Mouse (Mus musculus): ENCODE results near the gene Nphp4. TPM values are rescaled to one million over a fixed set of nuclear protein-coding genes. Genes with fewer than 3 reads are reported as not detected.

Gene Nphp4
- polyA plus RNA-seq, 1 experiment, result 2.3 TPM

DNA sequence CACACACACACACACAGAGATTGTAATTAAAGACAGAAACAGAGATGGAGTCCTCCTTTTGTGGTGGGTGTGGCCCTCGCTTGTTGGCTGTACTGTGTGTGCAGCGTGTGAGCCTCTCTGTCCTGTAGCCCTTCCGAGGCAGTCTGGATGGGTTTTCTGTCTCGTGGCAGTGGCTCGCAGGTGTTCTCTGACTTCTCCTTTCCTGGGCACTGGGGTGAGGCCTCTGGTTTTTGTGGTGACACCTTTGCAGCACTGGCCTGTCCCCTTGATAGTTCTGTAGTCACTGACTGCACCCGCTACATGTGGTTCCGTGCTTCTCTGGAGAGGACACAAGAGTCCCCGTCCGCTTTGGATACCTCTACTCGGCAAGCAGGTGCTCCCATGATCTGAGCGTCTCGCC, 63.2 kb downstream of the Nphp4 start:
- H3ac ChIP-seq (ENCODE audit: control insufficient read depth, insufficient read length), result no peak overlapping the region

GRCm38 (mm10) chr4:152541172-152541571, 64.7 kb downstream of the Nphp4 start:
- TF ChIP-seq POLR2A (IDR thresholded peaks at IDR 0.05; ENCODE audit: insufficient read length, low read depth) (no peak), REST (IDR thresholded peaks at IDR 0.05; ENCODE audit: insufficient read depth, insufficient read length) (no peak), USF1 (IDR thresholded peaks at IDR 0.05; ENCODE audit: low read depth) (no peak), E2F4 (IDR thresholded peaks at IDR 0.05; ENCODE audit: insufficient read depth) (no peak), POLR2AphosphoS2 (IDR thresholded peaks at IDR 0.05; ENCODE audit: insufficient read length, low read depth) (no peak), MAX (IDR thresholded peaks at IDR 0.05; ENCODE audit: low read depth) (no peak), TCF12 (IDR thresholded peaks at IDR 0.05; ENCODE audit: insufficient read depth, poor library complexity, severe bottlenecking) (no peak), CEBPB (IDR thresholded peaks at IDR 0.05; ENCODE audit: insufficient read depth, poor library complexity, severe bottlenecking) (no peak), TCF3 (IDR thresholded peaks at IDR 0.05; ENCODE audit: insufficient read length, low read depth) (no peak), MYOG (IDR thresholded peaks at IDR 0.05; ENCODE audit: control insufficient read depth in 1 of 3, insufficient read depth in 1 of 3, insufficient read length in 2 of 3, low read depth in 2 of 3) (no peak), MYOD1 (IDR thresholded peaks at IDR 0.05; ENCODE audit: control insufficient read depth in 1 of 3, insufficient read length in 2 of 3, low read depth in 2 of 3) (no peak), SRF (IDR thresholded peaks at IDR 0.05; ENCODE audit: control insufficient read depth, insufficient read length, low read depth) (no peak)
- H3K4me3 ChIP-seq, result no peak overlapping the region
- no peaks in the 10 kb centered on the region for H3K79me2 ChIP-seq (ENCODE audit: control insufficient read depth, insufficient read depth)
- H3K4me2 ChIP-seq (ENCODE audit: low read depth), result no peak overlapping the region
- no peaks in the 10 kb centered on the region for H3K27me3 ChIP-seq (ENCODE audit: control insufficient read depth, insufficient read depth, insufficient read length)
- no peaks in the 10 kb centered on the region for H3K36me3 ChIP-seq (ENCODE audit: control insufficient read depth, insufficient read depth)
- no peak overlapping the region for H3ac ChIP-seq (ENCODE audit: control insufficient read depth, insufficient read length)

More for the DNA sequence above, 63.2 kb downstream of the Nphp4 start:
- Histone ChIP-seq H3K4me2 (ENCODE audit: low read depth) (no peak overlapping the region), H3K27me3 (ENCODE audit: control insufficient read depth, insufficient read depth, insufficient read length) (no peaks in the 10 kb centered on the region), H3K4me3 (no peak overlapping the region), H3K36me3 (ENCODE audit: control insufficient read depth, insufficient read depth) (no peaks in the 10 kb centered on the region), H3K79me2 (ENCODE audit: control insufficient read depth, insufficient read depth) (no peaks in the 10 kb centered on the region)
- TF ChIP-seq MYOG (IDR thresholded peaks at IDR 0.05; ENCODE audit: control insufficient read depth in 1 of 3, insufficient read depth in 1 of 3, insufficient read length in 2 of 3, low read depth in 2 of 3) (no peak), E2F4 (IDR thresholded peaks at IDR 0.05; ENCODE audit: insufficient read depth) (no peak), REST (IDR thresholded peaks at IDR 0.05; ENCODE audit: insufficient read depth, insufficient read length) (no peak), CEBPB (IDR thresholded peaks at IDR 0.05; ENCODE audit: insufficient read depth, poor library complexity, severe bottlenecking) (no peak), MAX (IDR thresholded peaks at IDR 0.05; ENCODE audit: low read depth) (no peak), SRF (IDR thresholded peaks at IDR 0.05; ENCODE audit: control insufficient read depth, insufficient read length, low read depth) (no peak), TCF3 (IDR thresholded peaks at IDR 0.05; ENCODE audit: insufficient read length, low read depth) (no peak), USF1 (IDR thresholded peaks at IDR 0.05; ENCODE audit: low read depth) (no peak), POLR2A (IDR thresholded peaks at IDR 0.05; ENCODE audit: insufficient read length, low read depth) (no peak), POLR2AphosphoS2 (IDR thresholded peaks at IDR 0.05; ENCODE audit: insufficient read length, low read depth) (no peak), MYOD1 (IDR thresholded peaks at IDR 0.05; ENCODE audit: control insufficient read depth in 1 of 3, insufficient read length in 2 of 3, low read depth in 2 of 3) (no peak), TCF12 (IDR thresholded peaks at IDR 0.05; ENCODE audit: insufficient read depth, poor library complexity, severe bottlenecking) (no peak)

DNA sequence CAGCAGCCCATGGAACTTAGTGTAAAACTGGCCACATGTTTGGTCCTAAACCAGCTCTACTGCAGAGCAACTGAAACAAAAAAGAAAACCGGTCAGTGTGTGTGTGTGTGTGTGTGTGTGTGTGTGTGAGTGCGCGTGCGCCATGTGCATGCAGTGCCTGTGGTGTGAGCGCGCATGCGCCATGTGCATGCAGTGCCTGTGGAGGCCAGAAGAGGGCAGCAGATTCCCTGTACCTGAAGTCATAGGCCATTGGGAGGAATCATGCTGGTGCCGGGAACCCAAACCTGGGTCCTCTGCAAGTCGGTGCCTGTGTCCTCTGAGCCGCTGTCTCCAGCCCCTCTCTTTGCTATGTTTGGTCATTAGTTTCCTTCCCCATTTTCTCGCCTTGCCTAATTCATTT, 65.9 kb downstream of the Nphp4 start:
- Histone ChIP-seq H3ac (ENCODE audit: control insufficient read depth, insufficient read length) (no peak overlapping the region), H3K4me2 (ENCODE audit: low read depth) (no peak overlapping the region), H3K27me3 (ENCODE audit: control insufficient read depth, insufficient read depth, insufficient read length) (no peaks in the 10 kb centered on the region), H3K36me3 (ENCODE audit: control insufficient read depth, insufficient read depth) (no peaks in the 10 kb centered on the region), H3K4me3 (no peak overlapping the region), H3K79me2 (ENCODE audit: control insufficient read depth, insufficient read depth) (no peaks in the 10 kb centered on the region)
- TF ChIP-seq POLR2AphosphoS2 (IDR thresholded peaks at IDR 0.05; ENCODE audit: insufficient read length, low read depth) (no peak), CEBPB (IDR thresholded peaks at IDR 0.05; ENCODE audit: insufficient read depth, poor library complexity, severe bottlenecking) (no peak), TCF12 (IDR thresholded peaks at IDR 0.05; ENCODE audit: insufficient read depth, poor library complexity, severe bottlenecking) (no peak), SRF (IDR thresholded peaks at IDR 0.05; ENCODE audit: control insufficient read depth, insufficient read length, low read depth) (no peak), MAX (IDR thresholded peaks at IDR 0.05; ENCODE audit: low read depth) (no peak), POLR2A (IDR thresholded peaks at IDR 0.05; ENCODE audit: insufficient read length, low read depth) (no peak), E2F4 (IDR thresholded peaks at IDR 0.05; ENCODE audit: insufficient read depth) (no peak), REST (IDR thresholded peaks at IDR 0.05; ENCODE audit: insufficient read depth, insufficient read length) (no peak), MYOD1 (IDR thresholded peaks at IDR 0.05; ENCODE audit: control insufficient read depth in 1 of 3, insufficient read length in 2 of 3, low read depth in 2 of 3) (no peak), USF1 (IDR thresholded peaks at IDR 0.05; ENCODE audit: low read depth) (no peak), MYOG (IDR thresholded peaks at IDR 0.05; ENCODE audit: control insufficient read depth in 1 of 3, insufficient read depth in 1 of 3, insufficient read length in 2 of 3, low read depth in 2 of 3) (no peak), TCF3 (IDR thresholded peaks at IDR 0.05; ENCODE audit: insufficient read length, low read depth) (no peak)

GRCm38 (mm10) chr4:152546481-152546880, 70.0 kb downstream of the Nphp4 start:
- Histone ChIP-seq H3ac (ENCODE audit: control insufficient read depth, insufficient read length) (no peak overlapping the region), H3K4me3 (no peak overlapping the region), H3K27me3 (ENCODE audit: control insufficient read depth, insufficient read depth, insufficient read length) (no peaks in the 10 kb centered on the region), H3K4me2 (ENCODE audit: low read depth) (no peak overlapping the region), H3K36me3 (ENCODE audit: control insufficient read depth, insufficient read depth) (no peaks in the 10 kb centered on the region), H3K79me2 (ENCODE audit: control insufficient read depth, insufficient read depth) (no peaks in the 10 kb centered on the region)
- TF ChIP-seq SRF (IDR thresholded peaks at IDR 0.05; ENCODE audit: control insufficient read depth, insufficient read length, low read depth), result no peak
- no peak for TF ChIP-seq TCF12 (IDR thresholded peaks at IDR 0.05; ENCODE audit: insufficient read depth, poor library complexity, severe bottlenecking)
- no peak for TF ChIP-seq TCF3 (IDR thresholded peaks at IDR 0.05; ENCODE audit: insufficient read length, low read depth)
- TF ChIP-seq USF1 (IDR thresholded peaks at IDR 0.05; ENCODE audit: low read depth), result no peak
- no peak for TF ChIP-seq POLR2A (IDR thresholded peaks at IDR 0.05; ENCODE audit: insufficient read length, low read depth)
- no peak for TF ChIP-seq MYOG (IDR thresholded peaks at IDR 0.05; ENCODE audit: control insufficient read depth in 1 of 3, insufficient read depth in 1 of 3, insufficient read length in 2 of 3, low read depth in 2 of 3)
- TF ChIP-seq POLR2AphosphoS2 (IDR thresholded peaks at IDR 0.05; ENCODE audit: insufficient read length, low read depth), result no peak
- no peak for TF ChIP-seq REST (IDR thresholded peaks at IDR 0.05; ENCODE audit: insufficient read depth, insufficient read length)
- no peak for TF ChIP-seq MAX (IDR thresholded peaks at IDR 0.05; ENCODE audit: low read depth)
- TF ChIP-seq MYOD1 (IDR thresholded peaks at IDR 0.05; ENCODE audit: control insufficient read depth in 1 of 3, insufficient read length in 2 of 3, low read depth in 2 of 3), result no peak

Data from myocyte (in vitro differentiated cells).